Mouse (Mus musculus) naive thymus-derived CD4-positive, alpha-beta T cell, adult 2 months (primary cell): Measurements from ENCODE around the gene Arfgap1.

Source experiments
- DNase-seq: peaks from one replicate; pipeline ENCODE4 v3.0.0-alpha.2; 2011; ENCODE audit warnings: low read depth

Arfgap1 gene

DNA sequence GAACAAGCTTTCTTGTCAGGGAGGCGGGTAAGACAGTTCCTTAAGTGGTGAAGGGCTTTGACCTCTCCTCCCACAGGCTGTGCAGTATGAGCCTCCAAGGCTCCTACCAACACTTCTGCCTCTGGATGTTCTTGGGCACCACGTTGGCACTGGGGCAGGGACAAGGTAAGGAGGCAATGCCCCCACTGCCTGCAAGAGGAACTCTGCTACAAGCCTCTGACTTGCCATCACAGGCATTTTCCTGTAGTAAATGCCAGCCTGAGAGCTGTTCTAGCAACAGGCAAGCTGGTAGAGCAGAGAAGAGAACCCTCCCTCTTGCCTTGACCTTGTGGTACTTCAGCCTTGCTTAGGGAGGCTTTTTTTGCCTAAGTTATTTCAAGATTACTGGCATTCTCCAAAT lies 19.4 kb downstream of the Arfgap1 start, which contains the start of gene Col20a1:
Gene Col20a1 (plus strand): TSS at position 87 of the 400 bp plus-strand sequence.
- DNase-seq: no peak

DNA sequence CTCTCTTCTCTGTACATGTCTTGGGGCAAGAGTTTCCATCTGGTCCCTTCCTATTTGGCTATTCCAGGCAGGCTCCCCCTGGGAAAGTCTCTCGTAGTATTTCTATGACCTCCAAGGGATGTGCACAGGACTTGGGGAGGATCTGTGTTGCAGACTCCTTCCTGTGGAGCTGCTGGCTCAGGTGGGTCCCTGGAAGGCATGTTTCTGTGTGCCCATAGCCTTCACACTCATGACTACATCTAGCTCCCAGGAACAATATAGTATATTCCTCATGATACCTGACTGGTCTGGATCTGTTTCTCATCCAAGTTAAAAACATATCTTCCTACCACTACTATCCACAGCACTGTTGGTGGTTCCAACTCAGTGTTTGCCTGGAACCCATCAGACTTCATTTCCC lies 20.0 kb downstream of the Arfgap1 start:
- no peak for DNase-seq

DNA sequence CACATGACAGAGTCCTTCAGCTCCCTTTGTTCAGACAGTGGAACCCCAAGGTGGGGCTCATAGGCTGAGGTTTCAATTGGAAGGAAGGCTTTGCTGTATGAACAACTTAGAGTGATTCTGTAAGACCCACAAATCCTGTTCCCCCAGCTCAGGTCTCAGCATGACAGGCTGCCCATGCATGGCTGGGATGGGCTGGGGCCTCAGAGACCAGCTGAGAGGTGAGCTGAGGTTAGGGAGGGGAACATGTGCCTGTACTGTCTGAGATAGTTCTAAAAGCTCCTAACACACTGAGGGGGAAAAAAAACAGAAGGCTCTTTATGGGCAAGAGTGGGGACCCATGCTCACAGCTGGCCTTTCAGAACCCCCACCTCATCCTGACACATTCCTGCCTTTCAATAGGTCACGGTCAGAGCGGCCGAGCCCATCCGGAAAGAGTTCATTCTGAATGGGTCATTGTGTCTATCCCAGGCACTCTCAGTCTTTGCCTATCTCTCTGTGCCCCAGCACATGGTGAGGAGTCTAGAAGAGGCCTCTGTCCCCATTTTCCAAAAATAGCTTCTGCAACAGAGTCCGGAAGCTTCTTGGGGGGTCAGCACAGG lies 20.5 kb downstream of the Arfgap1 start:
- no peak for DNase-seq

DNA sequence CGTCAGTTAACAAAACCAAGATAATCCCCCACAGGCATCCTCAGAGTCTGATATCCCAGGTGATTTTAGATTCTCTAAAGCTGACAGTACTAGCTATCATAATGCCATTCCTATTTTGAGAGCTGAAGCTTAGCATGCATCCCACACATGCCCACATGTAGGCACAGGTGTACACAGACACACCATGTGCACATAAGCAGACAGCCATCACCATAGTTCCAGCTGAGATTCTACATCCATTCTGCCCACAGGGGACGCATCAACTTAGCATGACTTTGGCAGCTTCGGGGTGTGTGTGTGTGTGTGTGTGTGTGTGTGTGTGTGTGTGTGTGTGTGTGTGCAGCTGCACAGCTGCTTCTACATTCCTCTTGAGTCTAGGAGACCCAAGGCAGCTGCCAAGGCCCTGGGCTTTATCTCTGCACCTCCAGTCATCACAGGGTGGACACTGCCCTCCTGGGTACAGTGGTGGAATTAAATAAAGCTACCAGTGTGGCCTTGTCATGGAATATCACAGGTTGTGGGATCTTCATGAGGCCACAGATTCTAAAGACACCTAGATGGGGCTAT lies 21.4 kb downstream of the Arfgap1 start:
- DNase-seq: no peak

DNA sequence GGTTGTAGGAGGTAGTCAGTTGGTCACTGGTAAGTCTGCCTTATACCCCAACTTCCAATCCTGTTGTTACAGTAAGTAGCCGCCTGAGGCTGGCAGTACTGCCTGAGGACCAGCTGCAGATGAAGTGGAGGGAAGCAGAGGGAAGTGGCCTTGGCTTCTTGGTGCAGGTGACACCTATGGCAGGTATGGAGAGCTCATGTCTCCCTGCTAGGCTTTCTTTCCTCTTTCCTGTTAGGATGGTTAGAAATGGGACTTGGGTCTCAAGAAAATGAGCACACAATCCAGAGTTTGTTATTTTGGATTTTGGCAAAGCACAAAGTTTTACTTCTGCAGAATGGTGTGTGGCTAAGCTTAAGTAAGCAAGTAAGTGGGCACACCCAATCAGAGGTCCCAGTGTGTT lies 21.9 kb downstream of the Arfgap1 start:
- no peak for DNase-seq

DNA sequence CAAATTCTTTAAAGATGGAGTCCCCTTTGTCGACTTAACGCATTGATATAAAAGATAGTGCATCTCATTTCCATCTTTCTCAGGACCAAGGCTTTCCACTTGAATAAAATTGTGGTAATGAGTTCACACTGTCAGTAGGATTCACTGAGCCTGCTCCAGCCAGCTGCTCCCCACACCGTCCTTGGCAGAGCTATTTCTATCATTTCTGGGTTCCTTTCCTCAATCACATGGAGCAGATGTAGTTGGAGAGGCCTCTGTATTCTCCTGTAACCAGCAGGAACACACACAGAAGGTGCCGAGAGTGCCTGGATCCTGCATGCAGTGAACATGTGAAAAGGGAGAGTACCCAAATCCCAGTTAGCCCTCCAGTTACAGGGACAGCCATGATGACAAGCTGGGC lies 23.3 kb downstream of the Arfgap1 start:
- no peak for DNase-seq

DNA sequence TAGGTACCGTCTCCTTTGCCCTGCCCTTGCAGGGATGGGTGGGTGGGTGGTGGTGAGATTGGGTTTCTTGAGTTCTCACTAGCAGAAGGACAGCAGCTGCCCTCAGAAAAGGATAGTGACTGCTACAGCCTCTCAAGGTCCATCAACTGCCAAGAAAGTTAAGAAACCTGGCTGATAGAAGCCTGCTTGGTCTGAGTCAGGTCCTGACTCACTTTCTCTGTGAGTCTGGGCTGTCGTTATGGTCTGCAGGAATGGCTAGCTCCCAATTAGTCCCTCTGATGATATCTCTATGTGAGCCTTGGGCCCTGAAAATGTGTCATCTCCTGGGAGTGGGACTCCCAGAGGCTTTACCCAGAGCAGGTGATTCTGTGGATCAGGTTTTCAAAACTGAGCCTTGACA lies 27.3 kb downstream of the Arfgap1 start:
- no peak for DNase-seq

DNA sequence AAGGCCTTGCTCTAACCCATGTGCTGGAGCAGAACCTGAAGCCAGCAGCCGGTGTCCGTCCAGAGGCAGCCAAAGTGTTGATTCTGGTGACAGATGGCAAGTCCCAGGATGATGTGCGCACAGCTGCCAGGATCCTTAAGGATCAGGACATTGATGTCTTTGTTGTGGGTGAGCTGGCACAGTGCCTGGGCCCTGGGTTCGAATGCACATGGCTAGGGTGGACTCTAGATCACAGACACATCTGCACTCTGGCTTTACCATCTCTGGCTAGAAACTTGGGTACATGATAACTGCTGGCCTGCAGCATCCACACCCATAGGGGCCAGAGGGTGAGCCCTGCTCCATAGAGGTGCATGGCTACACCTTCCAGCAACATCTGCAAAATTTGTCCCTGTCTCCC lies 28.4 kb downstream of the Arfgap1 start:
- no peak for DNase-seq

DNA sequence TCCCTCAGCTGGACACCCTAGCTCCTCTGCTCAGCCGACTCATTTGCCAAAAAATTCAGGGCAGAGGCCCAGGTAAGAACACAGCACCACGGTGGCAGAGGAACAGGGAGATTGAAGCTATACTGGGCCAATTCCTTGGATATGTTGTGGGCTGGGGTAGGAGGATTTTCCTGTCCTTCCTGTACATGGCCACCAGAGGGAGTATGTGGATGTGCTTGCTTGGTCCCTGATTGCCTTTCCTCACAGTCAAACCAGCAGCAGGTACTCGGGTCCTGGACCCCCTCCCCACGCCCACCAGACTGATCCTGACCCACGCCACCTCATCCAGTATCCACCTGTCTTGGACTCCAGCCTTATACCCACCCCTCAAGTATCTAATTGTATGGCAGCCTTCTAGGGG lies 29.4 kb downstream of the Arfgap1 start:
- DNase-seq: peak; percentile 51

DNA sequence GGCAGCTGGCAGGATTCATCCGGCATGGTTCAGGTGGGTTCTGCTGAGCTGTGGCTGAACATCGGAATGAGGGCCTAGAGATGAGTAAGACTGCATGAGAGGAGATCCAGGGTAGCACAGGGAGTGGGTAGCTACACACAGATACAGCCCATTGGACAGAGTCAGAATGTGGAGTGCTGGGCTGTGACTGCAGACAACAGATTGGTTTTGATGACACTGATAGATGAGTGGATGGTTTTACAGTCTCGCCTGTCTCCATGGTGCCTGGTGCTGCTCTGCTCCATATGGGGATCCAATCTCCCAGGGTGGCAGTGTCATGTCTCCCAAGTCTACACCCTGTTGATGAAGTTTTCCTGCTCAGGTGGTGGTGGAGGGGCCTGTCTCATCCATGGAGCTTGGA lies 29.9 kb downstream of the Arfgap1 start:
- DNase-seq: no peak

DNA sequence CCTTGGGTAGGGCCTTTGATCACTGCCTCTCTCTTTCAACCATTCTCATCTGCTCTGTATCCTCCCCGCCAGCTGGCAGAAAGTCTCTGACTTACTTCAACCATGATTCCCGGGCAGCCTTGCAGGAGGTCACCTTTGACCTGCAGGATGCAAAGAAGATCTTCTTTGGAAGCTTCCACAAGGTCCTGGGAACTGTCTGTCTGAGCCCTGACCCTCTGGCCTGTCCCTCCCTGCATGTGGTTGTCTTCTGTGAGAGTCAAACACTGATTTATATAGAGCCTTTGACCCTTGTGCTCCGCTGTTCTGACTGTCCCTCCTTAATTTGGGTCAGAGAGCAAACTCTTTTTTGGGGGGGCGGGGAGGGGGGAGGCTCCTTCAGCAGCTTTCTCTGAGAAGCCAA lies 40.0 kb downstream of the Arfgap1 start:
- no peak for DNase-seq

DNA sequence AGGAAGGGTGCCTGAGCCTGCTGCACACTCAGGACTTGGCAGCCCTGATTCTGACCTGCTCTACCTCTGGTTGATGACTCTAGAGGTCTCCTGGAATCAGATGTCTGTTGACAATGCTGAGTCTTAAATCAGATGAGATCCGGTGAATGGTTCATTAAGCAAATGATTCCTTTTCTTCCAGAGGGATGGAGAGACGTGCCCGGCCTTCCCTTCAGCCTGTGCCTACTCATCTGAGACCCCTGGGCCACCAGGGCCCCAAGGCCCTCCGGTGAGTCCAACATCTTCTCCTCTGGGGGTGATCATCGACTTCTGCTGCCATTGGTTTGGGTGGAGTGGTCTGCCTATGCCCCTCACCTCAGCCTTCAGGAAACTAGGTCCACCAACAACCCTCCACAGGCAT lies 41.3 kb downstream of the Arfgap1 start:
- no peak for DNase-seq

DNA sequence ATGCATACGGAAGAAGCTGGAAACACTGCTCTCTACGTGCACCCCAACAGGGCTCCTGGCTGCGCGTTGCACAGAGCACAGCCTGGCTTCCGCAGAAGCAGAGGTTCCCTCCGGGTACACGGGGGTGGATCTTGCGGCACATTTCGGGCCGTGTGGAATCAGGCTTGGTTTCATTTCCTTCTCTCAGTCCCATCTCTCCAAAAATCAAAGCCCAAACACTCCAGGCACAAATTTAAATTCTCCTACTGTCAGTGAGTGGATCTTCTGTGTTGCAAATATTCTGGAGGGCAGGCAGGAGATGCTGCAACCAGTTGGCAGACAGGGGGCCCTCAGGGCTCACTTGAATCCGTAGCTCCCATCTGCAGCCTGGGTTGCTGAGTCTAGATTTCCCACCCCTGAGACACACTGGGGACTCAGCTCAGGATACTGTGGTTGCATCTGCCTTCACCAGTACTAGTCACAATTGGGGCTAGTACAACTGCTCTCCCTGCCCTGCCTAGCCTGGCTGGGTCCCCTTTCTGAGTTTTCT lies 64.4 kb downstream of the Arfgap1 start:
- no peak for DNase-seq
